Comparison of ENCODE assay signal across 23 mouse cellular contexts in the genomic region with DNA sequence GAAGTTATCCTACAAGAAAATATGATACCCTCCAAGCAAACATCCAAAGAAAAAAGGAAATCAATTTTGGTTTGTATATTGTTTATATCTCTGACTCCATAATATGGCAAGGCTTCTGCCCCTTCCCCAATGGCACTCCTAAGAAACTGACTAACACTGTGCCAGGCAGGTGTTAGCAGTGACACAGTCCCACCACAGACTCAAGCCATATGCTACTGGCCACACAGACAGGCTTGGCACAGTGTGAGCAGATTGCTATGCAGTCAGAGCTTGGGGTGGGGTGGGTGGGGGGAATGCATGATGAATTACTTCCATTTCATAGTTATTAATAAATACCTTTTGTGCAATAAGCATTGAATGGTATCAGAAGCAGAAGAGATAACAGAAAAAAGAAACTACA.
"Had no signal": no experiment of that assay in that cellular context is flagged by ENCODE, and none has a peak within 500 bp of the region (broad histone marks: within the 10 kb centered on the region; RNA-seq: fewer than 3 reads in every experiment).

No protein-coding gene starts in this region.

- H3K4me1 ChIP-seq: limb, embryonic 13.5 days; liver, embryonic 12.5 days; liver, embryonic 15.5 days; lung, embryonic 15.5 days; megakaryocyte, embryonic 14.5 days; midbrain, embryonic 10.5 days; midbrain, embryonic 13.5 days had no signal

- H3K27me3 ChIP-seq: limb, embryonic 13.5 days; liver, embryonic 12.5 days; liver, embryonic 15.5 days; lung, embryonic 15.5 days; megakaryocyte, embryonic 14.5 days; midbrain, embryonic 13.5 days; neural tube, embryonic 13.5 days had no signal

- H3K9ac ChIP-seq: limb, embryonic 13.5 days; liver, embryonic 12.5 days; liver, embryonic 15.5 days; lung, embryonic 15.5 days; midbrain, embryonic 13.5 days; neural tube, embryonic 13.5 days had no signal

- H3K36me3 ChIP-seq: limb, embryonic 10.5 days; limb, embryonic 13.5 days; liver, embryonic 12.5 days; liver, embryonic 15.5 days; lung, embryonic 15.5 days; midbrain, embryonic 10.5 days; midbrain, embryonic 13.5 days; neural tube, embryonic 13.5 days had no signal

- ATAC-seq: liver, embryonic 12.5 days; midbrain, embryonic 13.5 days; midbrain, embryonic 16.5 days had no signal

- H3K4me3 ChIP-seq: left cerebral cortex, adult 2 months; limb, embryonic 10.5 days; limb, embryonic 13.5 days; liver, embryonic 12.5 days; liver, embryonic 15.5 days; lung, embryonic 15.5 days; megakaryocyte, embryonic 14.5 days; midbrain, embryonic 10.5 days; midbrain, embryonic 13.5 days; myocyte; neural tube, embryonic 13.5 days had no signal

- H3K9me3 ChIP-seq: limb, embryonic 10.5 days; limb, embryonic 13.5 days; liver, embryonic 12.5 days; liver, embryonic 15.5 days; lung, embryonic 15.5 days; midbrain, embryonic 10.5 days; midbrain, embryonic 13.5 days; neural tube, embryonic 13.5 days had no signal

- H3K4me2 ChIP-seq: limb, embryonic 13.5 days; liver, embryonic 12.5 days; liver, embryonic 15.5 days; lung, embryonic 15.5 days; midbrain, embryonic 13.5 days; neural tube, embryonic 13.5 days had no signal

- H3K27ac ChIP-seq: left cerebral cortex, adult 2 months; limb, embryonic 10.5 days; limb, embryonic 13.5 days; liver, embryonic 12.5 days; liver, embryonic 15.5 days; lung, embryonic 15.5 days; midbrain, embryonic 10.5 days; midbrain, embryonic 13.5 days; neural tube, embryonic 13.5 days had no signal

- DNase-seq: kidney, adult 8-10 months; kidney, postnatal 14 days; kidney, postnatal 4 days; layer of hippocampus, adult 9-11 months; layer of hippocampus, postnatal 36 days; liver; lung, adult 18-20 months; lung, postnatal 10 days; lung, postnatal 36 days; retina, postnatal 1 day; thymus, postnatal 25 days had no signal
